Mouse (Mus musculus) thymus, postnatal 25 days (tissue): ENCODE data around the gene Csdc2.

Source experiments
- DNase-seq: peaks from one replicate; pipeline ENCODE4 v3.0.0; 2022

Gene Csdc2

GRCm38 (mm10) chr15:81925760-81926445 is 10.7 kb upstream of the Csdc2 start, which contains the start of gene Polr3h:
TSS of gene Polr3h (minus strand) at chr15:81926240.
- DNase-seq: peak; percentile 96

- DNase-seq: no peak
These were observed 10.1 kb upstream of the Csdc2 start for GRCm38 (mm10) chr15:81926446-81926822.

- DNase-seq: no peak
These were observed 8.8 kb upstream of the Csdc2 start for GRCm38 (mm10) chr15:81927741-81928140.

- no peak for DNase-seq
These were observed 8.3 kb upstream of the Csdc2 start for GRCm38 (mm10) chr15:81928277-81928676.

GRCm38 (mm10) chr15:81932951-81933470 is 3.5 kb upstream of the Csdc2 start:
- peak; percentile 58 for DNase-seq

- no peak for DNase-seq
These were observed 2.6 kb upstream of the Csdc2 start for GRCm38 (mm10) chr15:81933986-81934385.

- no peak for DNase-seq
These were observed 506 bp upstream of the Csdc2 start for GRCm38 (mm10) chr15:81935869-81936637.

- DNase-seq: no peak
These were observed 776 bp downstream of the Csdc2 start for GRCm38 (mm10) chr15:81937098-81937972.

- peak; percentile 24 for DNase-seq
These were observed 1.7 kb downstream of the Csdc2 start for GRCm38 (mm10) chr15:81938246-81938645.

- DNase-seq: no peak
These were observed 2.7 kb downstream of the Csdc2 start for GRCm38 (mm10) chr15:81939157-81939715.

- DNase-seq: no peak
These were observed 3.2 kb downstream of the Csdc2 start for GRCm38 (mm10) chr15:81939774-81940173.

GRCm38 (mm10) chr15:81940219-81940618 is 3.7 kb downstream of the Csdc2 start:
- no peak for DNase-seq

GRCm38 (mm10) chr15:81941010-81941409 is 4.5 kb downstream of the Csdc2 start:
- DNase-seq: no peak

- DNase-seq: no peak
These were observed 6.7 kb downstream of the Csdc2 start for GRCm38 (mm10) chr15:81943176-81943749.

GRCm38 (mm10) chr15:81949076-81949475 is 12.5 kb downstream of the Csdc2 start:
- no peak for DNase-seq

GRCm38 (mm10) chr15:81949476-81950131 is 13.0 kb downstream of the Csdc2 start:
- no peak for DNase-seq

- no peak for DNase-seq
These were observed 14.2 kb downstream of the Csdc2 start for GRCm38 (mm10) chr15:81950716-81951115.

- no peak for DNase-seq
These were observed 14.6 kb downstream of the Csdc2 start for GRCm38 (mm10) chr15:81951159-81951558.

GRCm38 (mm10) chr15:81952310-81952709 is 15.8 kb downstream of the Csdc2 start:
- no peak for DNase-seq

GRCm38 (mm10) chr15:81954151-81954583 is 17.6 kb downstream of the Csdc2 start:
- DNase-seq: no peak

- no peak for DNase-seq
These were observed 18.2 kb downstream of the Csdc2 start for GRCm38 (mm10) chr15:81954716-81955115.

GRCm38 (mm10) chr15:81955414-81955813 is 18.9 kb downstream of the Csdc2 start:
- no peak for DNase-seq
